Mouse (Mus musculus): ENCODE measurements around the gene St8sia2. TPM values are rescaled to one million over a fixed set of nuclear protein-coding genes. Genes with fewer than 3 reads are reported as not detected.

St8sia2 gene
- polyA plus RNA-seq, 1 experiment = 3.9 TPM

DNA sequence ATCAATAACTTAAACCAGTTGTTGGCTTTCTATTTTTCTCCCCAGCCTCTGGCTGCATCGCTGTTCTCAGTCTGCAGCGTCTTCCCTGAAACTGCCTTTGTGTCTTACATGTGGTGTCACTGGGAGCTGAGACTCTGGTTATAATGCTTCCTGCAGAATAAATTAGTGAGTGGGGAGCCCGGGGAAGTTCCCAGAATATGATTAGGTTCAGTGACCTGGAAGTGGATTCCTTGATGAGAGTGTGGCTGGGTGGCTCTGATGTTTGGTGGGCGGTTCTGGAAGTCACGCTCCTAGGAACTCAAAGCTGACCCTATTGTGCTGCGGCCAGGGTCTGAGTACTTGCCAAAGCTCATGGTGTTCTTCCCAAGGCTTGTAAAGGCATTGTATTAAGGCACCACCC is 119.0 kb downstream of the St8sia2 start:
- H3K27me3 ChIP-seq (ENCODE audit: control insufficient read depth, insufficient read depth, insufficient read length) = no peaks in the 10 kb centered on the region
- H3ac ChIP-seq (ENCODE audit: control insufficient read depth, insufficient read length) = no peak overlapping the region
- no peak overlapping the region for H3K4me2 ChIP-seq (ENCODE audit: low read depth)
- H3K36me3 ChIP-seq (ENCODE audit: control insufficient read depth, insufficient read depth) = no peaks in the 10 kb centered on the region
- H3K79me2 ChIP-seq (ENCODE audit: control insufficient read depth, insufficient read depth) = no peaks in the 10 kb centered on the region
- H3K4me3 ChIP-seq = no peak overlapping the region
- TF ChIP-seq REST (IDR thresholded peaks at IDR 0.05; ENCODE audit: insufficient read depth, insufficient read length) = no peak
- no peak for TF ChIP-seq MYOG (IDR thresholded peaks at IDR 0.05; ENCODE audit: control insufficient read depth in 1 of 3, insufficient read depth in 1 of 3, insufficient read length in 2 of 3, low read depth in 2 of 3)
- TF ChIP-seq TCF12 (IDR thresholded peaks at IDR 0.05; ENCODE audit: insufficient read depth, poor library complexity, severe bottlenecking) = no peak
- no peak for TF ChIP-seq MYOD1 (IDR thresholded peaks at IDR 0.05; ENCODE audit: control insufficient read depth in 1 of 3, insufficient read length in 2 of 3, low read depth in 2 of 3)
- no peak for TF ChIP-seq TCF3 (IDR thresholded peaks at IDR 0.05; ENCODE audit: insufficient read length, low read depth)
- TF ChIP-seq USF1 (IDR thresholded peaks at IDR 0.05; ENCODE audit: low read depth) = no peak
- TF ChIP-seq POLR2AphosphoS2 (IDR thresholded peaks at IDR 0.05; ENCODE audit: insufficient read length, low read depth) = no peak
- no peak for TF ChIP-seq E2F4 (IDR thresholded peaks at IDR 0.05; ENCODE audit: insufficient read depth)
- no peak for TF ChIP-seq POLR2A (IDR thresholded peaks at IDR 0.05; ENCODE audit: insufficient read length, low read depth)
- no peak for TF ChIP-seq MAX (IDR thresholded peaks at IDR 0.05; ENCODE audit: low read depth)
- no peak for TF ChIP-seq SRF (IDR thresholded peaks at IDR 0.05; ENCODE audit: control insufficient read depth, insufficient read length, low read depth)
- no peak for TF ChIP-seq CEBPB (IDR thresholded peaks at IDR 0.05; ENCODE audit: insufficient read depth, poor library complexity, severe bottlenecking)

DNA sequence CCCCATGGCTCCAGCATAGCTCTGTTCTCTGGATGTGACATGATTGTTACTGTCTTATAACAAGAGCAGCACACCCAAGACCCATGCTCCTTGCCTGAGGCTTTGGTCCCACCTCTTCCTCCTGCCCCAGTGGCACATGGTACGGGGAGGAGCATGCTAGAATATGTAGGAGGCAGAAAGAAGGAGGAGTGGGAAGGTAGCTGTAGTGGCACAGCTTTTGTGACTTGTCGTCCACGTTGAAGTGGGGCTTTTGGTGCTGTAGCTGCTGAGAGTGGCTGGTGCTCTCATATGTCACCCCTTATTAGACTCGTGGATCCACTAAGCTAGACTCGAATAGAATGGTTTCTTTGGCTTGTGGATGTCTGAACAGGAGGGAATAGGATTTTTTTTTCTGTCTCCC is 121.7 kb downstream of the St8sia2 start:
- no peak overlapping the region for H3K4me3 ChIP-seq
- H3K4me2 ChIP-seq (ENCODE audit: low read depth) = no peak overlapping the region
- H3K79me2 ChIP-seq (ENCODE audit: control insufficient read depth, insufficient read depth) = no peaks in the 10 kb centered on the region
- no peaks in the 10 kb centered on the region for H3K27me3 ChIP-seq (ENCODE audit: control insufficient read depth, insufficient read depth, insufficient read length)
- H3ac ChIP-seq (ENCODE audit: control insufficient read depth, insufficient read length) = no peak overlapping the region
- no peak for TF ChIP-seq POLR2A (IDR thresholded peaks at IDR 0.05; ENCODE audit: insufficient read length, low read depth)
- TF ChIP-seq USF1 (IDR thresholded peaks at IDR 0.05; ENCODE audit: low read depth) = no peak
- no peak for TF ChIP-seq TCF3 (IDR thresholded peaks at IDR 0.05; ENCODE audit: insufficient read length, low read depth)
- no peak for TF ChIP-seq MYOG (IDR thresholded peaks at IDR 0.05; ENCODE audit: control insufficient read depth in 1 of 3, insufficient read depth in 1 of 3, insufficient read length in 2 of 3, low read depth in 2 of 3)
- TF ChIP-seq SRF (IDR thresholded peaks at IDR 0.05; ENCODE audit: control insufficient read depth, insufficient read length, low read depth) = no peak
- no peak for TF ChIP-seq MYOD1 (IDR thresholded peaks at IDR 0.05; ENCODE audit: control insufficient read depth in 1 of 3, insufficient read length in 2 of 3, low read depth in 2 of 3)
- no peak for TF ChIP-seq E2F4 (IDR thresholded peaks at IDR 0.05; ENCODE audit: insufficient read depth)
- TF ChIP-seq CEBPB (IDR thresholded peaks at IDR 0.05; ENCODE audit: insufficient read depth, poor library complexity, severe bottlenecking) = no peak
- no peak for TF ChIP-seq REST (IDR thresholded peaks at IDR 0.05; ENCODE audit: insufficient read depth, insufficient read length)
- no peak for TF ChIP-seq TCF12 (IDR thresholded peaks at IDR 0.05; ENCODE audit: insufficient read depth, poor library complexity, severe bottlenecking)
- TF ChIP-seq POLR2AphosphoS2 (IDR thresholded peaks at IDR 0.05; ENCODE audit: insufficient read length, low read depth) = no peak
- no peaks in the 10 kb centered on the region for H3K36me3 ChIP-seq (ENCODE audit: control insufficient read depth, insufficient read depth)

DNA sequence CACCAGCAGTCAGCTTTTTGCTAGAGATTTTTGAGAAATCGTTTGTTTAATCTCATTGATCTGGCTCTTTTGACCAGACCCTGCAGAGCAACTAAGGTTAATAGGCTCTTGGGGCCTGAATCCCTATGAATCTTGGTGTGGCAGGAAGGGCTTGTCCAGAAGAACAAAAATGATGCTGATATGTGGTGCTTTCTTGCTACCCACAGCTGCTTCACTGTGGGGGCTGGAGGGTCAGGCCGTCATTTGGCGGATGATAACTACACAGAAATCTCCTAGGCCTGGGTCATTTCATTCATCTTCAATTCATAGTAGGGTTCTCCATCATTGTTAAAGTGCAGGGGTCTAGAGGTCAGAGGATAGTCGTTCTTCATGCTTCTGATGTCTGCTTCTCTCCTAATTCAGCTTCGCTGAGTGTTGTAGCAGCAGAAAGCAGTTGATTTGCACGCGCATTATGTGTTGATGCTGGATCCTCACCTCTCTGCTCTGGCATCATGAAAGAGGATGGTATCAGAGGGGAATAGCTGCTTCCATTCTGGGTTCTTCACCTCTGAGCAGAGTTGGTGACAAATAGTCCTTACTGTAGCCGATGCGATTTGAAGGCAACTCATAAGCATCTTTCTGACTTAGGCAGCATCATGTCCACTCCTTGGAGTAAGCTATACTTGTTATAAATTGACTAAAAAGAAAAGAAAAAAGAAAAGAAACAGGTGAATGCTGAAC is 122.4 kb downstream of the St8sia2 start:
- no peak overlapping the region for H3ac ChIP-seq (ENCODE audit: control insufficient read depth, insufficient read length)
- H3K4me3 ChIP-seq = no peak overlapping the region
- no peaks in the 10 kb centered on the region for H3K27me3 ChIP-seq (ENCODE audit: control insufficient read depth, insufficient read depth, insufficient read length)
- H3K36me3 ChIP-seq (ENCODE audit: control insufficient read depth, insufficient read depth) = no peaks in the 10 kb centered on the region
- no peak overlapping the region for H3K4me2 ChIP-seq (ENCODE audit: low read depth)
- no peaks in the 10 kb centered on the region for H3K79me2 ChIP-seq (ENCODE audit: control insufficient read depth, insufficient read depth)
- TF ChIP-seq TCF12 (IDR thresholded peaks at IDR 0.05; ENCODE audit: insufficient read depth, poor library complexity, severe bottlenecking) (no peak), E2F4 (IDR thresholded peaks at IDR 0.05; ENCODE audit: insufficient read depth) (no peak)

DNA sequence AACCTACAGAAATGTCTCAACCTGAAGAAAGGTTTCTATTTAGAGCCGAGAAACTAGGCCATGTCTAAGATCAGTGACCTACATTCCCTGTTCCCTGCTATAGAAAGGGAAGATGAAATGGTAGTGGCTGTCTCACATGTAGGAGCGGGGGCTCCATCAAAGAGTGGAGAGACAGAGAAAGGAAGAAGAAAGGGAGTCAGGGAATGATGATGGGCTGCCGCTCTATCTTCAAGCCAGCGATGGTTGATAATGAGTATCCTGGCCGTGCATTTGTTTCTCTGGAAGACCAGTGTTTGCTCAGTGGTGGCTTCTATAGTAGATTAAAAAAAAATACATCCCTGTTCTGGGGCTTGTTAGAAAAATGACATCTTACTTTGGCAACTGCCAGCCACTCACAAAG is 123.0 kb downstream of the St8sia2 start:
- no peak for TF ChIP-seq MYOD1 (IDR thresholded peaks at IDR 0.05; ENCODE audit: control insufficient read depth in 1 of 3, insufficient read length in 2 of 3, low read depth in 2 of 3)
- no peak for TF ChIP-seq E2F4 (IDR thresholded peaks at IDR 0.05; ENCODE audit: insufficient read depth)
- H3K79me2 ChIP-seq (ENCODE audit: control insufficient read depth, insufficient read depth) = no peaks in the 10 kb centered on the region
- no peak overlapping the region for H3ac ChIP-seq (ENCODE audit: control insufficient read depth, insufficient read length)
- no peak overlapping the region for H3K4me3 ChIP-seq
- H3K36me3 ChIP-seq (ENCODE audit: control insufficient read depth, insufficient read depth) = no peaks in the 10 kb centered on the region
- no peaks in the 10 kb centered on the region for H3K27me3 ChIP-seq (ENCODE audit: control insufficient read depth, insufficient read depth, insufficient read length)
- no peak overlapping the region for H3K4me2 ChIP-seq (ENCODE audit: low read depth)
